Mouse (Mus musculus) activated CD4-positive, CD25-positive, alpha-beta regulatory T cell, adult 4 months (primary cell): ENCODE results near the gene Zscan2. TPM values are rescaled to one million over a fixed set of nuclear protein-coding genes. Genes with fewer than 3 reads are reported as not detected.

Source experiments
- ATAC-seq: one replicate; pipeline ENCODE4 v1.8.0; 2017
- polyA plus RNA-seq, 2 experiments: library from polyadenylated mRNA; unstranded; fragments of 100-300 nt; shearing (Covaris generic); gene quantifications; one replicate each; pipeline ENCODE4 v1.2.1; 2017

Zscan2 gene
- polyA plus RNA-seq, 2 experiments from 2014 or later: 3.0 to 3.3 TPM

- ATAC-seq: no peak
Observed at GRCm38 (mm10) chr7:80843910-80844640, 16.6 kb upstream of the Zscan2 start.

GRCm38 (mm10) chr7:80844691-80845090 is 16.0 kb upstream of the Zscan2 start:
- ATAC-seq: no peak

GRCm38 (mm10) chr7:80845621-80846279 is 15.0 kb upstream of the Zscan2 start:
- no peak for ATAC-seq

- ATAC-seq: no peak
Observed at GRCm38 (mm10) chr7:80846280-80846678, 14.4 kb upstream of the Zscan2 start.

GRCm38 (mm10) chr7:80846709-80847108 is 14.0 kb upstream of the Zscan2 start:
- no peak for ATAC-seq

GRCm38 (mm10) chr7:80849267-80849666 is 11.5 kb upstream of the Zscan2 start:
- no peak for ATAC-seq

- peak; percentile 73 for ATAC-seq
Observed at GRCm38 (mm10) chr7:80849710-80850109, 11.0 kb upstream of the Zscan2 start.

GRCm38 (mm10) chr7:80850520-80850919 is 10.2 kb upstream of the Zscan2 start:
- ATAC-seq: no peak

- no peak for ATAC-seq
Observed at GRCm38 (mm10) chr7:80853218-80853617, 7.5 kb upstream of the Zscan2 start.

- no peak for ATAC-seq
Observed at GRCm38 (mm10) chr7:80855316-80855715, 5.4 kb upstream of the Zscan2 start.

- peak; percentile 40 for ATAC-seq
Observed at GRCm38 (mm10) chr7:80857181-80857580, 3.5 kb upstream of the Zscan2 start.

GRCm38 (mm10) chr7:80860227-80860626 is 493 bp upstream of the Zscan2 start:
- peak; percentile 34 for ATAC-seq

- no peak for ATAC-seq
Observed at GRCm38 (mm10) chr7:80862475-80862874, 1.8 kb downstream of the Zscan2 start.

GRCm38 (mm10) chr7:80863520-80863919 is 2.8 kb downstream of the Zscan2 start:
- no peak for ATAC-seq

GRCm38 (mm10) chr7:80864151-80864550 is 3.4 kb downstream of the Zscan2 start:
- ATAC-seq: no peak

- peak; percentile 75 for ATAC-seq
Observed at GRCm38 (mm10) chr7:80864831-80865230, 4.1 kb downstream of the Zscan2 start.

- ATAC-seq: peak; percentile 8
Observed at GRCm38 (mm10) chr7:80865521-80865920, 4.8 kb downstream of the Zscan2 start.

GRCm38 (mm10) chr7:80866514-80867147 is 5.9 kb downstream of the Zscan2 start:
- ATAC-seq: no peak

GRCm38 (mm10) chr7:80868686-80869085 is 8.0 kb downstream of the Zscan2 start:
- ATAC-seq: no peak

GRCm38 (mm10) chr7:80873038-80873437 is 12.3 kb downstream of the Zscan2 start:
- no peak for ATAC-seq

- ATAC-seq: no peak
Observed at GRCm38 (mm10) chr7:80873631-80874030, 12.9 kb downstream of the Zscan2 start.

GRCm38 (mm10) chr7:80875727-80876126 is 15.0 kb downstream of the Zscan2 start:
- ATAC-seq: no peak

GRCm38 (mm10) chr7:80882830-80883505 is 22.2 kb downstream of the Zscan2 start:
- ATAC-seq: peak; percentile 98
